Mouse (Mus musculus) G1E (cell line): Measurements from ENCODE around the gene Lrp1. TPM values are rescaled to one million over a fixed set of nuclear protein-coding genes. Genes with fewer than 3 reads are reported as not detected.

Source experiments
- ATAC-seq: 2 replicates; pipeline ENCODE4 v1.8.0; 2016; ENCODE audit warnings: mild to moderate bottlenecking; ENCODE audit not compliant: insufficient number of reproducible peaks, poor library complexity, low FRiP score, severe bottlenecking; ENCODE audit errors: extremely low read depth
- DNase-seq: peaks from one replicate; pipeline ENCODE4 v3.0.0; 2012; ENCODE audit warnings: low spot score
- H3K27me3 ChIP-seq: 2 replicates; pipeline ENCODE4 v1.6.1; 2012; ENCODE audit warnings: mild to moderate bottlenecking, low read length, inconsistent platforms; ENCODE audit not compliant: insufficient read depth
- H3K36me3 ChIP-seq: replicated peaks from 2 replicates; pipeline ENCODE3; 2012; ENCODE audit warnings: mild to moderate bottlenecking, inconsistent platforms
- H3K4me1 ChIP-seq: 2 replicates; pipeline ENCODE4 v1.6.1; 2012; ENCODE audit warnings: low read depth, low read length, inconsistent platforms, mixed read lengths; ENCODE audit not compliant: insufficient read depth
- H3K4me3 ChIP-seq: 2 replicates; pipeline ENCODE4 v1.5.1; 2012; ENCODE audit warnings: low read depth, mild to moderate bottlenecking, inconsistent platforms, low read length, moderate library complexity, mixed read lengths
- H3K9me3 ChIP-seq: replicated peaks from 2 replicates; pipeline ENCODE4 v1.6.1; 2012; ENCODE audit warnings: inconsistent platforms
- CTCF ChIP-seq: IDR thresholded peaks from 2 replicates; pipeline ENCODE4 v1.5.1; 2012; ENCODE audit warnings: low read depth, low read length, inconsistent platforms, mixed read lengths
- GATA1 ChIP-seq: IDR thresholded peaks from 2 replicates; pipeline ENCODE4 v1.6.1; 2012; ENCODE audit warnings: borderline replicate concordance, low read length, inconsistent platforms, mixed read lengths
- GATA2 ChIP-seq: IDR thresholded peaks from 2 replicates; pipeline ENCODE4 v1.6.1; 2012; ENCODE audit warnings: low read depth, low read length, inconsistent platforms, borderline replicate concordance
- POLR2AphosphoS5 ChIP-seq: IDR thresholded peaks from 2 replicates; pipeline ENCODE4 v1.6.1; 2012; ENCODE audit warnings: low read depth, low read length, inconsistent platforms; ENCODE audit not compliant: insufficient replicate concordance
- TAL1 ChIP-seq: conservative IDR thresholded peaks from 2 replicates; pipeline ENCODE4 v1.6.1; 2012; ENCODE audit warnings: low read depth, low read length, inconsistent platforms, mixed read lengths
- polyA plus RNA-seq: library from polyadenylated mRNA; stranded (reverse); fragments of >175 nt; gene quantifications from 2 replicates; pipeline ENCODE4 v1.2.3, GENCODE M21; 2012
- total RNA-seq, 2 experiments: library from RNA; stranded (forward) in 1 of 2; stranded (reverse) in 1 of 2; fragments of 200-1000 nt in 1 of 2; fragments of >200 nt in 1 of 2; fragmentation: Nextera tagmentation in 1 of 2; gene quantifications; 2 replicates each; pipeline ENCODE4 v1.2.3; 2014 to 2017

Gene Lrp1
- total and polyA plus RNA-seq, 3 experiments = 0.27 to 0.67 (median 0.30) TPM

DNA sequence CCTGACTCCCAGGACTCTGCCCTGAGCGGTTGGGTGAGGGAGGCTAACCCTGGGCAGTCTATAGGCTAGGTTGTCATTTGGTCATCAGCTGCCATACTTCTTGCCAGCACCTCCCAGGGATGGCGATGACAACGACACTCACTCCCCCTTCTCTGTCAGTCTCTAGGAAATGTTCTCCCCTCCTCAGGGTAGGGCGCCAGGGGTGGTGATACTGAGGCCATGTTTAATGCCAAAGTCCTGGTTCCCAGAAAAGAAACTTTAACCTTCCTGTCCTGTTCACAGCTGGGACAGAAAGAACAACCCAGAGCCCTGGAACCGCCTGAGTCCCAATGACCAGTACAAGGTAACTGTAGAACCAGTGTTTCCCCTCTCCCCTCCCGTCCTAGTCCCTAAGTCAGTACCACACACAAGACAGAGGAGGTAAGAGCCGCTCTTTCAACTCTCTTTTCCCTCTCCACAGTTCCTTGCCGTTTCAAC lies 104.9 kb downstream of the Lrp1 start:
- no peak for DNase-seq
- Histone ChIP-seq H3K4me1 (peaks cover 100% of the 10 kb centered on the region), H3K9me3 (no peaks in the 10 kb centered on the region), H3K4me3 (peak overlapping the region; percentile 77), H3K36me3 (peaks cover 60% of the 10 kb centered on the region), H3K27me3 (peaks cover 12% of the 10 kb centered on the region)
- no peak for ATAC-seq
- TF ChIP-seq GATA2 (no peak), POLR2AphosphoS5 (no peak), TAL1 (no peak), GATA1 (no peak), CTCF (no peak)

GRCm38 (mm10) chr10:127515271-127515982 lies 105.5 kb downstream of the Lrp1 start:
- H3K9me3 ChIP-seq = no peaks in the 10 kb centered on the region
- ATAC-seq (no peak), DNase-seq (no peak)
- H3K4me3 ChIP-seq = peak overlapping the region; percentile 77
- H3K36me3 ChIP-seq = peaks cover 54% of the 10 kb centered on the region
- peaks cover 100% of the 10 kb centered on the region for H3K4me1 ChIP-seq
- peaks cover 18% of the 10 kb centered on the region for H3K27me3 ChIP-seq
- TF ChIP-seq GATA2 (no peak), POLR2AphosphoS5 (peak; percentile 88)

GRCm38 (mm10) chr10:127514764-127515163 lies 106.2 kb downstream of the Lrp1 start, which contains the start of gene Ndufa4l2:
TSS of gene Ndufa4l2 (plus strand) at chr10:127514967.
- no peak for ATAC-seq
- peak within 1 kb of the TSS; percentile 77 for H3K4me3 ChIP-seq
- peaks cover 25% of the 10 kb centered on the region for H3K27me3 ChIP-seq
- H3K9me3 ChIP-seq = no peaks in the 10 kb centered on the region
- peaks cover 48% of the 10 kb centered on the region for H3K36me3 ChIP-seq
- DNase-seq = peak; percentile 70
- TF ChIP-seq POLR2AphosphoS5 = no peak
- no peak for TF ChIP-seq TAL1
- no peak for TF ChIP-seq GATA1
- TF ChIP-seq CTCF = no peak
- TF ChIP-seq GATA2 = no peak
- H3K4me1 ChIP-seq = peaks cover 99% of the 10 kb centered on the region

GRCm38 (mm10) chr10:127514111-127514698 lies 106.7 kb downstream of the Lrp1 start:
- H3K27me3 ChIP-seq = peaks cover 31% of the 10 kb centered on the region
- DNase-seq = no peak
- H3K36me3 ChIP-seq = peaks cover 42% of the 10 kb centered on the region
- H3K4me1 ChIP-seq = peaks cover 99% of the 10 kb centered on the region
- H3K4me3 ChIP-seq = peak overlapping the region; percentile 77
- no peaks in the 10 kb centered on the region for H3K9me3 ChIP-seq
- no peak for ATAC-seq
- no peak for TF ChIP-seq TAL1
- no peak for TF ChIP-seq GATA1
- no peak for TF ChIP-seq CTCF
- TF ChIP-seq GATA2 = no peak
- no peak for TF ChIP-seq POLR2AphosphoS5

DNA sequence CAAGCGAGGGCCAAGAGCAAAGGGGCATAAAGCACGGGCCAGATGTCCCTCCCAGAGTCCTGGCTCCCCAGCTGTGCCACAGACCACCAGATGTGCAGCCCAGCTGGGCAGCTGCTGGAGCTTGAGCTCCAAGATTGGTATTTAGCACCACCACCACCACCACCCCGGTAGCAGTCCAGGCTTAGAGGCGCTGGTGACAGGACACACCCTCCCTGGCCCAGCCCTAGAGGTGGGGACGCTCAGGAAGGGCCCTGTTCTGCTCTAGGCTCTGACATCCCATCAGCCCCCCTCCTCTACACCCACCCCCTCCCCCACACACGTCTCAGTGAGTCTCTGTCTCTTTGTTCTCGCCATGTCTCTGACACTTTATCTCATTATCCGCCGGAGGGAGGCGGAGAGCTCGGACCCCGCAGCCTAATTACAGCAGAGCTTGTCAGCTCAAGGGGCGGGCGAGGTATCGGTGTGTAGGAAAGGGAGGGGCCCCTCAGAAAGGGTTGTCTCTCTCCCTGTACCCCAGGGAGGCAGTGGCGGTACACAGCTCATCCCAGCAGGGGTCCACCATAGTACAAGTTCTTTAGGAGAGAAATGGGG lies 107.4 kb downstream of the Lrp1 start:
- Histone ChIP-seq H3K4me1 (peaks cover 98% of the 10 kb centered on the region), H3K36me3 (peaks cover 36% of the 10 kb centered on the region), H3K27me3 (peaks cover 33% of the 10 kb centered on the region), H3K4me3 (peak overlapping the region; percentile 77), H3K9me3 (no peaks in the 10 kb centered on the region)
- DNase-seq (peak; percentile 79), ATAC-seq (peak; percentile 29)
- TF ChIP-seq GATA2 (no peak), POLR2AphosphoS5 (no peak), TAL1 (no peak), GATA1 (no peak), CTCF (no peak)

DNA sequence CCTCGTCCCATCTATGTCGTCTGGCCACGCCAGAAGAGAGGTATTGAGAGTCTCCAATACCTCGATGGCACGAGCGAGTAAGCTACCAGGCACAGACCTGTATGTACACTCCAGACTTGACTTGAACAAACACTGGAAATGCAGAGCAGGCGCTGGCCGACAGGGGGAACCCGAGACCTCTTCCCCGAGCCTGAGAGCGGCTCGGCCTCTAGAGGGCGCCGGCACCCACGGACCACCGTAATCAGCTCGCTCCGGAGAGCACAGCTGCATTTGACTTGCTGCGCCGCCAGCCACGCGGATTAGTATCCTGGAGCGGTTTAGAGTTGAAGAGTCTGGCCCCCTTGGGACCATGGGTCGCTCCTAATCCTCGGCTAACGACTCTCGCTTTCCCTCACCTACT lies 108.1 kb downstream of the Lrp1 start:
- H3K27me3 ChIP-seq = peaks cover 36% of the 10 kb centered on the region
- DNase-seq (peak; percentile 74), ATAC-seq (peak; percentile 17; the same call in 1 of the 2 replicates)
- H3K4me3 ChIP-seq = peak overlapping the region; percentile 77
- no peaks in the 10 kb centered on the region for H3K9me3 ChIP-seq
- H3K4me1 ChIP-seq = peaks cover 97% of the 10 kb centered on the region
- TF ChIP-seq GATA2 = no peak
- peak; percentile 100 for TF ChIP-seq CTCF
- no peak for TF ChIP-seq GATA1
- H3K36me3 ChIP-seq = peaks cover 28% of the 10 kb centered on the region
